Mouse (Mus musculus) thymus, postnatal 36 days (tissue): ENCODE data around the gene Agfg2.
"Not testable (repeated sequence)": the region's sequence is repeated elsewhere in the genome, so short reads cannot be mapped to it uniquely, and the experiment has no call there.

Experiments used
- DNase-seq, 2 experiments: peaks; one replicate each; pipeline ENCODE4 v3.0.0; 2022; ENCODE audit warnings: mixed read lengths in 2 of 2

Gene Agfg2

DNA sequence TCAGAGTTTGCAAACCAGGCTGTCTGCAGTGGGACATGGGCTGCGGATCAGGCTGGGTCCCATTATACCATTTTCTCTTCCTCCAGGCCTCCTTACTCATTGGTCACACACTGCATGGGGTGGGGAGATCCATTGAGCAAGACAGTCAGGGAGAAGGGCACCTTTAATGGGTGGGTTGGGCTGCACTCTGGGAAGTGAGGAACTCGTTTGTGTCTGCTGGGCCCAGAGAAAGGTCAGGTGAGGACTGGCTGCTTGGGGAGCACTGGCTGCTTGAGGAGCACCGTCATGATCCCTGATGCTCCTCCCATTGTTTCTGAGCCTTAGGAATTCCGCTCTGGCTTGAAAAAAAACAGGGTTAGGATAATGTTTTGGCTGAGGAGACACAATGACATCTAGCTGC is 41.6 kb downstream of the Agfg2 start:
- DNase-seq, result no peak

DNA sequence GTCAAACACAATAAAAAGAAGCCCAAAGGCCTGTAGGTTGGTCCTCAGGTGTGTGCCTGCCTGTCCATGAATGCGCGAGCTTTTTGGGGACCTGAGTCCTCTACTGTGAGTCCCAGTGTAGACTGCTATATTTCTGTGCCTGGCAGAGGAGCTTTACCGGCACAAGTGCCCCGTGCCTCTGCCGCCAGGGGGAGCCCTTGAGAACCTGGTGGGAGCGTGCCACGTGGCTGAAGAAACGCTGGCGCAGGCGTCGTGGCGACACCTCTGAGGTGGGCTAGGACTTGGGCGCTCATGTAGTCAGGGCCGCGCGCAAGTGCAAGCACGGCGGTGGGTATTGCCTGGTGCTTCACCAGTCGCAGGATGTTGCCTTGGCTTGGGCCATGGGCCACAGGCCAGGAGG is 43.5 kb downstream of the Agfg2 start, which contains the start of gene Sap25:
Gene Sap25, plus strand, starts transcription at position 281 of the 400 bp plus-strand sequence.
- peak; percentile 44 to 60 for DNase-seq

DNA sequence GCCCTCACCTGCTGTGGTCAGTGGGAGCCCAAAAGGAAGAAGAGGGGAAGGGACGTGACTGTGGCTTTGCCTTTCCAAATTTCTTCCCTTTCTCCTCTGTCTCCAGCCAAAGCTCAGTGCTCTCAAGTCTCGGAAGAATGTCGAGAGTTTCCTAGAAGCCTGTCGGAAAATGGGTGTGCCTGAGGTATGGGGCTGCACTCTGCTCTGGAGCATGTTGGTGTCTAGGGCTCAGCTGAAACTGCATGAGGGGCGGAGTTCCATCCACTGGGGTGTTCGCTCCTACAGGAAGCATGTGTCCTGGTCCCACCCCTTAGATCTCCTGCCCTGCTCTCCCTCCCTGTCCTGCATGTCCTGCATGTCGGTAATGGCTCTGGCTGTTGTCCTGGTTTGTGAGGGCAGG is 45.1 kb downstream of the Agfg2 start:
- no peak for DNase-seq

DNA sequence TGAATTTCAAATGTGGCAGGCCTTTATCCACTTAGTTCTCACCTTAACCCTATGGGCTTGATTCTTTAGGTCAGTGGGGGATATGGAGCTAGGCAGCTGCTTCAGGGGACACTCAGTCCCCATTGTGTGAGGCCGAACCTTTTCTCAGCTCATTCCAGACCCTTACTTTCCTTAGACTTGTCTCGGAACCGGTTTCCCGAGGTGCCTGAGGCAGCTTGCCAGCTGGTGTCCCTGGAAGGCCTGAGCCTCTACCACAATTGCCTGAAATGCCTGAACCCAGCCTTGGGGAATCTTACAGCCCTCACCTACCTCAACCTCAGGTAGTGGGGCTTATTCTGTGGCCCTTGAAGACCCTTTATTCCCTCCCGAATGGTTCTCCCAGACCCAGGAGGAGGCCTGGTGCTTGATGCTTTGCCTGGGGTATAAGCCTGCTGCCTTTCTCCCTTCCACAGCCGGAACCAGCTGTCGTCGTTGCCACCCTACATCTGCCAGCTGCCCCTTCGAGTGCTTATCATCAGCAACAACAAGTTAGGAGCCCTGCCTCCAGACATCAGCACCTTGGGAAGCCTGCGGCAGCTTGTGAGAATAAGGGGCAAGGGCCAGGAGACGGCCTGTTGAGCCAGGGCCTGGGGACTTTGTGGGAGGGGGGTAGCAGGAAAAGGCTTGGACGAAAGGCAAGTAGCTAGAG is 51.0 kb downstream of the Agfg2 start:
- DNase-seq, result no peak

DNA sequence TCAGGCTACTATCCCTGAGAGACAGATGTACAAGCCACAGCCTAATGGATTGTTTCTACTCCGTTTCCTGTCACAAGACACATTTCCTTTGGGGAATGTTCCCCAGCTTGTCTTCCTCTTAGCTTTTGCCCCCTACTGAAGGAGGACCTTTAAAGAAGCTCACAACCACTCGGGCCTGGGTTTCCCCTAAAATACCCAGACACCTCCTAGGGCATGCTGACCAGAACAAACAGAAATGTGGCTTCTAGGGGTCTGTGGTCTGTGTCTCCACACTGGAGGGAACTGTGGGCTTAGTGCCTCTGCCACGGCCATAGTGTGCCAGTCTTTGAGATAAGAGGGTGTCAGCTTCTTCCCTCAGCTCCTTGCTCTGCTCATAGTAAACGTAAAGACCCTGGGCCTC is 52.9 kb downstream of the Agfg2 start:
- DNase-seq, result no peak

DNA sequence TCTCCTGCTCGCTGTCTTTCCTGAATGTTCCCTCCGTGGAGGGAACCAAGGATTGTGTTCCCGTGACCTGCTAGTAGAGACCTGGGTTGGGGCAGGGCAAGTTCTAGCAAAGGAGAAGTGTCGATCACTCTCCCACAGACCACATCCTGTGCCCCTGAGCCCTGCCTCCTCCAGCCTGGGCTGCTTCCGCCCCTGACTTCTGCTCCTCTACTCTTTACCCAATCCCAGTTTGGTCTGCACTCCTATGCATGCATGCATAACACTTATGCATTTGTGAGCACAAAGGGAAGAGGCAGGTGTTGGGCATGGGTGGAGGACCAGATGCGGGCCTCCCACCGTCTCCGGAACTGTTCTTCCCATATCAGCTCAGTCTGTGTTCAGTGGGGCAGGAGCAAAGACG is 53.4 kb downstream of the Agfg2 start:
- peak; percentile 85 to 92 for DNase-seq

DNA sequence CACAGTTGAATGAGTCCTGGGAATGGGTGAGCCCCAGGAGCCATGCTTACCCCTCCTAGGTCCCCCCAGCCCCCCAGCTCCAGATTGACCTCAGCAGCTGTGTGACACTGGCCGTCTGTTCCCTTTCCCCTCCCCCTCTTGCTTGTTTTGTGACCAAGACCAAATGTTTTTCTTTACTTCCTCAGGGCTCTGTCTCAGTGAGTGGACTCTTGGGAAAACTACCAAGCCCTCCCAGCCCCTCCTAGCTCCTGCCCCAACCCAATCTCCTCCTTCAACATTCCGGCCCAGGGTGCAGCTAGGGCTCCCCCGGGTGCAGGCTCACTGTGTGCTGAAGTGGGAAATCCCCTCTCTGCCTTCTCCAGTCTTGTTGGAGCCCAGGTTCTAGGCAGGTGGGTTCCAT is 53.9 kb downstream of the Agfg2 start:
- peak in 1 of 2 experiments; percentile 49 for DNase-seq

DNA sequence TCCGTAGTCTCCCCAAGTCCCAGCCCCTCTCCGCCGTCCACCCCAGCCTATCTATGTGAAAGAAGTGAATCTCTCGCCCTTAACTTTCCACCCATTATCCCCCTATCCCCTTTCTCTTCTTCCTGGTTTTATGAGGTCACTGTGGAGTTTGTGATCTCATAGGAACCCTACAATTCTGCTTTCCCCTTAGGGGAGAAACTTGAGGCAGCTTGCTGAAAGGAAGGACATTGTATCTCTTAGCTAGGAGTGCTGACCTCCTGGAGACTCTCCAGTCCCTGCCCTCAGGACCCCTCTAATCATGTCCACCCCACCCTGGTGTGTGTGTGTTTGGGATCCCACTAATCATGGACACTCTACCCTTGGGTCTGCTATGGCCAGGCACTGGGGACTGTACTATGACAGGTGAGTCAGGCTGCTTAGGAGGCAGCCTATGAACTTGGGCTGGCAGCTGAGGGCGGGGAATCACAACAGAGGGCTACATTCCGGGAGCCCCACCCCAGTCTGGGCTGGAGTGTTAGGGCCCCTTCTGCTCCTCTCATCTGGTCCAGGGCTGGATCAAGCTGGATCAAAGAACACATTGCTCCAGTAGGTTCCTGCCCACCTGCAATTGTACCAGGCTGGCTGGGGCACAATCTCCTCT is 54.5 kb downstream of the Agfg2 start:
- DNase-seq, result peak; percentile 57 to 71

DNA sequence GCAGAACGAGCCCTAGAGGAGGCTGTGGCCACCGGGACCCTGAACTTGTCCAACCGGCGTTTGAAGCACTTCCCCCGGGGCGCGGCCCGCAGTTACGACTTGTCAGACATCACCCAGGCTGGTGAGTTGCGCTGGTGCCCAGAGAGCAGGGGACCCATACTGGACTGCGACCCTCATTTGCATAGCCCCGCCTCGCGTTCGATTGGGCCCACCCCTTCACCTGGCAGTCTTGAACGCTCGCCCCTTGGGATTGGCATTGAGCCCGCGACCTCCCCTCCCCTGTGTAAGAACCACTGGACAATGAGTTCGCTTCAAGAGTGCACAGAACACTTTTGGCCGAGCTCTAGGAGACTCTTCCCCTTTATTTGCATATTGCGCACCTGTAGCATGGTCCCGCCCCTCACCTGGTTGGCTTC is 55.2 kb downstream of the Agfg2 start:
- DNase-seq, result no peak

DNA sequence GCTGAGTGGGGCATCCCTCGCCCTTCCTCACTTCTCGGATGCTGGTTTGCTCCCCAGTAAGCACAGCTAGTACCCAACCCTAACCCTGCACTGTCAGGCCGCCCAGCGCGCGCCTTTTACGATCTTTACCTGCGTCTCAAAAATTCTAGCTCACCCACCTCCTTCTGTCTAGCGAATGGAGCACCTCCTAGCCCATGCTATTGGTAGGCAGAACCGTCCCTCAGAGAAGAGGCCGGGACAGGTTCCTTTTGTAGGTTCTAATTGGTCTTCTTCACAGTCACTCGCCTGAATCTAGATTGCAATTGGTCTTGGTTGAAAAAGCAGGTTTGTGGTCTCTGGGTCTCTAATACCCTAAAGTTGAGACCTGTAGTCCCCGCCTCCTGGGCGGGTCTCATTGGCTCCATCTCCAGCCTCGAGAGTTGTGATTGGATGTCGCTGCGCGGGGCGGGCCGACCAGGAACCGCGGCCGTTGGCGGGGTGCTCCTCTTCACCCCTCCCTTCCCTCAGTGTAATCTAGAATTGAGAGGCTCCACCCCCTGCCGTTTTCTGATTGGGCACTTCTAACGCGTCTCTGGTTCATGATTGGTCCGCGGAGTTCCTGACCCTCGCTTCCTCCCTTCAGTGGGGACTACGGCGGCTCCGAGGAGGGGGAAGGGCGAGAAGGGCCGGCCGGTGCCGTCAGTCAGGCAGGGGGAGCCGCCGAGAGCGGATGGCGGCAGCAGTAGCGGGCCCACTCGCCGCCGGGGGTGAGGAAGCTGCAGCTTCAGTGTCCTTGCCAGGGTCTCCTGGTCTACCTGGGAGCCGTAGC is 55.8 kb downstream of the Agfg2 start, which contains the start of the genes Fbxo24, Lrch4 and Gm20605:
Gene Fbxo24, minus strand, starts transcription at position 505 of the 808 bp plus-strand sequence.
Gene Lrch4, plus strand, starts transcription at position 624 of the 808 bp plus-strand sequence.
Gene Gm20605, plus strand, starts transcription at position 678 of the 808 bp plus-strand sequence.
- DNase-seq, result peak; percentile 99 to 100

DNA sequence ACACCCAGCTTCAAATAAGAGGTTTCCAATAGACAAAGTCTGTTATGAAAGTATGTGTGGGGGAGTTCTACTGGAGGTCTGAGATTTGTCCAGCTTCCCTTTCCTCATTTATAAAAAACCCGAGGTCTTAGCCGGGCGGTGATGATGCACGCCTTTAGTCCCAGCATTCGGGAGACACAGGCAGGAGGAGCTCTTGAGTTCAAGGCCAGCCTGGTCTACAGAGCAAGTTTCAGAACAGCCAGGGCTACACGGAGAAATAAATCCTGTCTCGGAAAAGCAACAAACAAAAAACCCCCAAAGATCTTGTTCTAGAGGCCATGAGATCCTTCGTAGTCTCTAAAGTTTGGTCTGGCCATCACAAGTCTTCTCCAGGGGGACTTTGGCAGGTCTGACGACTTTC is 56.5 kb downstream of the Agfg2 start:
- DNase-seq, result no peak

DNA sequence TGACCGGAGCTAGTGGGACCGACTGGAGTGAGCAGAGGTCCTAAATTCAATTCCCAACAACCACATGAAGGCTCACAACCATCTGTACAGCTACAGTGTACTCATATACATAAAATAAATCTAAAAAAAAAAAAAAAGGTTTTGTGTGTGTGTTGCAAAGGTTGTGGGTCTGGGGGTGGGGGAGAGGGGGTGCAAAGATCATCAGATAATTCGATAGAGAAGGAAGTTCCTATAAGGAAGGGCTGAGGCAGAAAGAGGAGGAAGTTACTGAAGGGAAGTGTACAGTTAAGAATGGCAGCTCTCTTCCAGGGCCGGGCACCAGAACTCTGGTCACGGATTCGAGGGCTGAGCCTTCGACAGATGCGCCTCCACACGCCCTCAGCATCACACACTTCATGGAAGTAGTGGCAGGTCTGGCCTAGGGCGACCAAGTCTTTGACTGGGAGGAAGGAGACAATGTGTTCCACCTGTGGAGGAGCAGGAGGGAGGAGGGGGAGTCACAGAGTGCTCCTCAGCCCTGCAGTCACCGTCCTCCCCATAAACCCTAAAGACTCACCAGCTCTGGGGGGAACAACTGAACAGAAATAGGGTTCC is 60.5 kb downstream of the Agfg2 start:
- no peak for DNase-seq

DNA sequence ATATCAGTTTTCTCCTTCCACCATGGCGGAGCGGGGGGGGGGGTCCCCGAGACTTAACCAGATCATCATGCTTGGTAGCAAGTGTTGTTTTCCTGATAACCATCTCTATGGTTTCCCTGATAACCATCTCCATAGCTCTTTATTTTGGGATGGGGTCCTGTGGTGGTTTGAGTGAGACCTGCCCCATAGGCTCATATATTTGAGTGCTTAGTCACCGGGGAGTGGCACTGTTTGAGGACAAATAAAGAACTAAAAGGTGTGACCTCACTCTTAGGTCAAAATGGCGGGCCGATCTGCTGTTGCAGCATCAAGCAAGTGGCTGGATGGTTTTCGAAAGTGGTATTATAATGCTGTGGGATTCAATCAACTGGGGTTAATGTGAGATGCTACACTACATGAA is 69.2 kb downstream of the Agfg2 start:
- DNase-seq, result no peak

DNA sequence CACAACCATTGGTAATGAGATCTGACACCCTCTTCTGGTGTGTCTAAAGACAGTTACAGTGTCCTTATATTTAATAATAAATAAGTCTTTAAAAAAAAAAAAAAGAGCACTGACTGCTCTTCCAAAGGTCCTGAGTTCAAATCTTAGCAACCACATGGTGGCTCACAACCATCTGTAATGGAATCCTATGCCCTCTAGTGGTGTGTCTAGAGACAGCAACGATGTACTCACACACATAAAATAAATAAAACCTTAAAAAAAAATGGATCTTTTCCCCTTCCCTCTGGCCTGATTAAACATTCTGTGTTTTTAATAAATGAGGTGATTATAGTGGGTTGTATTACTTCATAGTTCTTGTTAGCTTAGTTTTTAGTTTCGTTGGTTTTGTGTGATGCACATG is 69.6 kb downstream of the Agfg2 start:
- DNase-seq, result not testable (repeated sequence)

DNA sequence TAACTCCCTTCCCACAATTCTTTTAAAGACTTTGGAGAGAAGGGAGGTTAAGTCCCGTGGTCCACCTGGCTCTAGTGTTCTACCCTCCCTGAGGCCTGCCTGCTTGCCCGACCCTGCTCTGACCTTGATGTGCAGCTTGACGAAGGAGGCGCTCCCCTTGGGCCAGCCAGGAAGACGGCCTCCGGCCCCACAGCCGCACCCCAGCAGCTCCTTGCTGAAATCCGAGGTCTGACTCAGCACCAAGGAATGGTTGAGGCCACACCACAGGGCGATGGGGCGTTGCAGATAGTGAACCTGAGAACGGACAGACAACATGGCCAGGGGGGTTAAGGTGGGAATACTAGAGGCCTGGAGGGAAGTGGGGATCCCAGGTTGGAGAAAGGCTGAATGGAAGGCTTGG is 71.0 kb downstream of the Agfg2 start, which contains the start of gene Pcolce:
Gene Pcolce, minus strand, starts transcription at position 235 of the 400 bp plus-strand sequence.
- no peak for DNase-seq

DNA sequence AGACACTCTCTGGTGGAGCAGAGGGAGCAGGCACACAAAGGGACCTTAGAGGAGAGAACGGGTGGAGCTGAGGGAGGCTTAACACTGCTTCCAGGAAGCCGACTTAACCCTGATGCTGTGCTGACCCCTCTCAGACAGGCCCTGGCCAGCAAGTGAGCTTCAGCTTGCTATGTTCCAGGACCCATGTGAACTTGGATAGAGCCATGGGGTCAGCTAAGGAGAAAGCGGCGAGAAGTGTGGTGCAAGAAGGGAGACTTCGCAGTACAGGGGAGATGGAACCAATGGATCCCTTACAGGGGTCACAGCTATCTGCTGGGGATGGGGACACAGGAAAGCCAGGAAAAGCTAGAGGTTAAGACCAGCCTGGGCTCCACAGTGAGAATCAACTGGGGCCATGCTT is 71.5 kb downstream of the Agfg2 start:
- DNase-seq, result no peak

DNA sequence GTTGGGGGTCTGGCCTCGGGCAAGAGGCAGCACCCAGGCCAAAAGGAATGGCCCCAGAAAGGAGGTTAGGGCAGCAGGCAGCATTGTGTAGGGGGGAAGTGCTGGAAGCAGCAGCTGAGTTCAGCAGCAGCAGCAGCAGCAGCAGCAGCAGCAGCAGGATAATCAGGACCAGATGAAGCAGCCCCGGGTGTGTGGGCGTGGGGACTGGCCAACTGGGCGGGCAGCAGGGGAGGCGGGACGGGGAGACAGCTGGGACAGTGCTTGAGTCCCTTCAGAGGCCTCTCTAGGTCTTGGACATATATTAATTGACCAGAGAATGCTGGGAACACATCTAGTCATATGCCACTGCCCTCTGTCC is 73.3 kb downstream of the Agfg2 start:
- peak in 1 of 2 experiments; percentile 8 for DNase-seq

DNA sequence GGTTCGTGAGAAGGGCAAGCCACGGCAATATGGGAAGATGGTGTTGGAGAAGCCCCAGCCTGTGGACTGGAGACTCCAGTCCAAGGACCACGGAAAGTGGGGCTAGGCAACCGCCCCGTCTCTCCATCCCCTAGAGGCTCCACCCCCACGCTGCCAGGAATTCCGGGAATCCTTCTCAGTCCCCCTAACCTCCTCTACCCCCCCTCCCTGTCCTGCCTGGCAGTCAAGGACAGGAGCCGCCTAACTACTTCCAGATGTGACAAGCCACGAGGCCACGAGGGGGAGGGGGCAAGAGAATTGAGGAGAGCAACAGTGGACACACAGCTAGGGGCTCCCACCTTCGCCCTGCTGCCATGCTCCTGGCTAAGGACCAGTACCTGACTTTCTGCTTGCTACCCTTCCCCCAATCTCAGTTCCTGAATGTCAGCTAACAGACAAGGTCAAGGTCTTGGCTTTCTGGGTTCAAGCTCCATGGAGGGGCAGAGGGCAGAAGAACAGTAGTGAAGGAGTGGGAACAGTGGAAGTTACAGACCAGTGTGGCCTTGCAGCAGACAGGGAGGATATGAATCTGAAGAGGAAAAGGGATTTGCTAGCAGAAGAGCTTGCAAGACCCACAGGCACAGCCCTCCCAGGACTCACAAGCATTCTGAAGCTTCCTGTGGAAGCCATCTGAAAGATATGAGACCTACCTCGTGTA is 73.8 kb downstream of the Agfg2 start:
- peak in 1 of 2 experiments; percentile 11 for DNase-seq

DNA sequence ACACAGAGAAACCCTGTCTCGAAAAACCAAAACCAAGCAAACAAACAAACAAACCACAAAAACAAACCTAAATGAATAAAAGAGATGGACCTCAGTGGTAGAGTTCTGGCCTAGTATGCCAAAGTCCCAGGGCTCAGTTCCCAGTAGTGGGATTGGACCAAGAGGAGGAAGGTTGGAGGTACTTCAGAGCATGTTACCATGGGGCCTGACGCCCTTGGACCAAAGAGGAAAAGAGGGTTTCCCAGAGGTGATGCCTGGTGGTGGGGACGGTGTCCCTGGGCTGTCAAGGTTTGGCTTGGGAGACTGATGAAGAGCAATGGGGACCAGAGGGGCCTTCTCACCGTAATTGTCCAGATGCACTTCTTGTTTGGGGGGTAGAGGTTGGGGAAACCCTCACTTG is 74.5 kb downstream of the Agfg2 start:
- DNase-seq, result no peak

DNA sequence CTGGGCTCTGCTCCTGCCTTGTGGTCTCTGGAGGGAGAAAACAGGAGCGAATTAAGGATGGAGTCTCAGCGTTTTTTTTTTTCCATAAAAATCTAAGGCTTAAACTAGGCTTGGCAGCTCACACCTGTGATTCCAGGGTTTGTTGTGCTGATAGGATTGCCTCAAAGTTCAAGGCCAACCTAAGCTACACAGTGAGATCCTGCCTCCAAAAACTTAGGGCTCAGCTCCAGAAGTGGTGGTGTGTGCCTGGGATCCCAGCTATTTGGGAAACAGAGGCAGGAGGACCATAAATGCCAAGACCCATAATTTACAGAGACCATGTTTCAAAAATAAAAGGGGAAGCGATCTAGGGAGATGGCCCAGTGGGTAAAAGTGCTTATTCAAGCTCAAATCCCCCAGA is 75.2 kb downstream of the Agfg2 start:
- DNase-seq, result no peak

DNA sequence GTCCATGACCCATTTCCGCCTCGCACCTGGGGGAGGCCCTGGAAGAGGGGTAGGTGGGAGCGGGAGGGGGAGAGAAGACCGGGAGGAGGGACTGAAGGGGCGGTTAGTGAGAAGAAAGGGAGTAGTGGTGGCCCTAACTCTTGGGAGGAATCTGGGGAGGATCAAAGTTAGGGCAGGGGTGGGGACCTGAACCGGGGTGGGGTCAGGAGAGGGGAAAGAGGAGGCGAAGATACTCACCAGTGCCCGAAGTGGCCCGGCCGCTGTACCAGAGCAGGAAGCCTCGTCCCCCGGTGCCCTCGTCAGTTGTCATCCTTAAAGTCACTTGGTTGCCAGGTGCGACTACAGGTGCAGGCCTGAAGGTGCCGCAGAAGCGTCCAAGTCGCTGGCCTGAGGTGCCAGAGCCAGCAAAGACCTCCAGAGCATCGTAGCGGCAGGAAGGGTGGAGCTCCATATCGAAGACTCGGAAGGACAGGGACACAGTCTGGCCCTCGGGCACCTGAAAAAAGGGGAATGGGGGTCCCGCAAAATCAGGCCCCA is 75.8 kb downstream of the Agfg2 start:
- no peak for DNase-seq
